8 mouse cellular contexts compared by ENCODE assay signal in the genomic region with DNA sequence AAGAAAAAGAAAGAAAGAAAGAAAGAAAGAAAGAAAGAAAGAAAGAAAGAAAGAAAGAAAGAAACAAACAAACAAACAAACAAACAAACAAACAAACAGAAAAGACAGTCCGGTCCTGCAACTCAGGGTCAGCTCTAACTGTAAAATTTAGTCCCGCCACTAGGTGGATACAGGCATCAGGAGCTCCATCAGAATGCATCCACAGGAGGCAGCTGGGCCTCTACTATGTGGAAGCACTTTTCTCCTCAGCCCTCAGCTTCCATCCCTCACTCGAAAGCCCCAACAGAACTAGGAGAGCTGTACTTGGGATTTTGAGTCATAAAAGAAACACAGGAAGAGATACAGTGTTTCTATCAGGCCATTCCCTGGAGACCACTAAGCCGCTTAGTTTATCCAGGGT. TPM values are rescaled to one million over a fixed set of nuclear protein-coding genes. Genes with fewer than 3 reads are reported as not detected.
A peak's percentile ranks its signal among the peaks of the same experiment; 100 is the strongest.
DNase-seq lines count a peak whose midpoint lies in the region; ATAC-seq lines count a peak whose summit lies in the region.

No protein-coding gene starts in this region.

- H3K9me3 ChIP-seq in hindbrain, embryonic 11.5 days (ENCODE audit: control insufficient read depth, low read length) = no peaks in the 10 kb centered on the region
- H3K9me3 ChIP-seq in hindbrain, embryonic 13.5 days = no peaks in the 10 kb centered on the region
- H3K9me3 ChIP-seq in embryonic facial prominence, embryonic 10.5 days = no peaks in the 10 kb centered on the region
- no peaks in the 10 kb centered on the region for H3K9me3 ChIP-seq in heart, embryonic 13.5 days

- ATAC-seq in hindbrain, embryonic 11.5 days (ENCODE audit: low FRiP score) = no peak
- no peak for ATAC-seq in hindbrain, embryonic 13.5 days (ENCODE audit: low FRiP score)
- ATAC-seq in heart, embryonic 13.5 days (ENCODE audit: extremely low read depth, insufficient number of reproducible peaks, low FRiP score, low TSS enrichment) = no peak

- peak; percentile 71 for DNase-seq in hindbrain, embryonic 11.5 days (ENCODE audit: low spot score)
- DNase-seq in adrenal gland, postnatal 25 days = peak; percentile 40
- DNase-seq in embryonic facial prominence, embryonic 10.5 days (ENCODE audit: low spot score) = peak; percentile 42
- DNase-seq in layer of hippocampus, adult 11-12 months (ENCODE audit: low spot score) = peak; percentile 76
- peak; percentile 92 for DNase-seq in lung, postnatal 36 days
- DNase-seq in spleen, postnatal 4 days (ENCODE audit: low spot score in 2 of 2) = peak; percentile 57 to 75

- no peak overlapping the region for H3K4me2 ChIP-seq in hindbrain, embryonic 11.5 days (replicated peaks; ENCODE audit: low read depth, low read length)
- no peak overlapping the region for H3K4me2 ChIP-seq in hindbrain, embryonic 13.5 days
- no peak overlapping the region for H3K4me2 ChIP-seq in heart, embryonic 13.5 days

- WGBS in hindbrain, embryonic 11.5 days = 53% methylated on average over 4 of the region's 4 CpGs
- WGBS in hindbrain, embryonic 13.5 days = 43% methylated on average over 4 of the region's 4 CpGs
- 42% methylated on average over 4 of the region's 4 CpGs for WGBS in embryonic facial prominence, embryonic 10.5 days
- 39% methylated on average over 4 of the region's 4 CpGs for whole genome bisulfite sequencing in heart, embryonic 13.5 days

- H3K4me3 ChIP-seq in hindbrain, embryonic 11.5 days (ENCODE audit: low read depth, low read length) = no peak overlapping the region
- H3K4me3 ChIP-seq in hindbrain, embryonic 13.5 days = no peak overlapping the region
- no peak overlapping the region for H3K4me3 ChIP-seq in embryonic facial prominence, embryonic 10.5 days
- no peak overlapping the region for H3K4me3 ChIP-seq in heart, embryonic 13.5 days

- no peak overlapping the region for H3K27ac ChIP-seq in hindbrain, embryonic 11.5 days (ENCODE audit: low read depth, low read length)
- no peak overlapping the region for H3K27ac ChIP-seq in hindbrain, embryonic 13.5 days
- H3K27ac ChIP-seq in embryonic facial prominence, embryonic 10.5 days (replicated peaks) = no peak overlapping the region
- peak overlapping the region; percentile 24 for H3K27ac ChIP-seq in heart, embryonic 13.5 days (replicated peaks)

- H3K27me3 ChIP-seq in hindbrain, embryonic 11.5 days (ENCODE audit: control insufficient read depth, insufficient read depth, low read length) = no peaks in the 10 kb centered on the region
- no peaks in the 10 kb centered on the region for H3K27me3 ChIP-seq in hindbrain, embryonic 13.5 days
- no peaks in the 10 kb centered on the region for H3K27me3 ChIP-seq in embryonic facial prominence, embryonic 10.5 days (replicated peaks; ENCODE audit: low read depth, poor library complexity, severe bottlenecking)
- H3K27me3 ChIP-seq in heart, embryonic 13.5 days (replicated peaks) = no peaks in the 10 kb centered on the region

- H3K36me3 ChIP-seq in hindbrain, embryonic 11.5 days (ENCODE audit: control insufficient read depth, insufficient read depth, low read length) = no peaks in the 10 kb centered on the region
- no peaks in the 10 kb centered on the region for H3K36me3 ChIP-seq in hindbrain, embryonic 13.5 days
- peaks cover 38% of the 10 kb centered on the region for H3K36me3 ChIP-seq in embryonic facial prominence, embryonic 10.5 days (replicated peaks)
- peaks cover 18% of the 10 kb centered on the region for H3K36me3 ChIP-seq in heart, embryonic 13.5 days

- no peak overlapping the region for H3K9ac ChIP-seq in hindbrain, embryonic 11.5 days (ENCODE audit: low read depth, low read length)
- H3K9ac ChIP-seq in hindbrain, embryonic 13.5 days = no peak overlapping the region
- H3K9ac ChIP-seq in heart, embryonic 13.5 days = no peak overlapping the region

- no peaks in the 10 kb centered on the region for H3K4me1 ChIP-seq in hindbrain, embryonic 11.5 days (replicated peaks; ENCODE audit: control insufficient read depth, insufficient read depth, low read length)
- peaks cover 5% of the 10 kb centered on the region for H3K4me1 ChIP-seq in hindbrain, embryonic 13.5 days (replicated peaks)
- peaks cover 2% of the 10 kb centered on the region; the same call in 1 of the 2 replicates for H3K4me1 ChIP-seq in embryonic facial prominence, embryonic 10.5 days
- peaks cover 40% of the 10 kb centered on the region for H3K4me1 ChIP-seq in heart, embryonic 13.5 days

RNA-seq across cellular contexts. Expression of a gene that starts 14.2 kb away (rescaled TPM):
- polyA plus RNA-seq in hindbrain, embryonic 11.5 days (2014; fragmentation: Nextera tagmentation; extraction: Ambion mirVana) = 197 TPM in 2 replicates
- 176 and 187 TPM in 2 replicates for polyA plus RNA-seq in hindbrain, embryonic 13.5 days (2015; fragmentation: Nextera tagmentation; extraction: Ambion mirVana)
- total RNA-seq in adrenal gland, postnatal 25 days (2021) = 192 and 215 TPM in 2 replicates
- 147 and 160 TPM in 2 replicates for polyA plus RNA-seq in embryonic facial prominence, embryonic 10.5 days (2016; fragmentation: Nextera tagmentation; extraction: Ambion mirVana)
- polyA plus RNA-seq in heart, embryonic 13.5 days (2015; fragmentation: Nextera tagmentation; extraction: Ambion mirVana) = 130 and 141 TPM in 2 replicates

Comparison
In these comparisons a context has a peak if more than half of its experiments do, and no peak if none do; other contexts are left out.
1. DNase-seq: peak in every context shown above with its lines; median percentile 92 in lung, postnatal 36 days; 76 in layer of hippocampus, adult 11-12 months; 71 in hindbrain, embryonic 11.5 days; 66 in spleen, postnatal 4 days; 42 in embryonic facial prominence, embryonic 10.5 days; 40 in adrenal gland, postnatal 25 days.